Mouse (Mus musculus): ENCODE data around the gene Errfi1.

The Errfi1 gene

GRCm38 (mm10) chr4:150917336-150918027, 63.8 kb downstream of the Errfi1 start:
- no peak for DNase-seq (ENCODE audit: low spot score)
